In the genomic region with DNA sequence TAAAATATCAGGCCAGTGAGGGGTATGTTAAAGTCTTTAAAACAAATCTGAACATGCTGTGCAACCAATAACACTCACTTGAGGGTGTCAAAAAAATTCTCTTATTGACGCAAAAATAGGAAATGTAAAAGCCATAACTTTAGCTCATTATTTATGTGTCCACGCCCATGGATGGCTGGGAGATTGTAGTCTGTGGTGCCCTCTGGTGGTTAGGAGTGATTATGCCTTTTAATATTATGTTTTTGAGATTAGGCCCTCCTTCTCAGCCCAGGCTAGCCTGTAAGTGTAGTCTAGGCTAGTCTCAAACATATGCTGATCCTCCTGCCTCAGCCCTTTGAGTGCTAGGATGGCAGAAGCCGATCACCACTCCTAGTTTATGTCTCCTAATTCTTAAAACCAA, we compare ENCODE assay signal across 10 mouse cellular contexts.
DNase-seq lines count a peak whose midpoint lies in the region; ATAC-seq and TF ChIP-seq lines count a peak whose summit lies in the region.
"Had no signal": no experiment of that assay in that cellular context is flagged by ENCODE, and none has a peak within 500 bp of the region (broad histone marks: within the 10 kb centered on the region; RNA-seq: fewer than 3 reads in every experiment).

No protein-coding gene starts in this region.

- in situ Hi-C loops in ES-E14 (cut with MboI; ENCODE audit: low sequenced_read_pairs in 2 of 2, unreplicated experiment in 2 of 2), result no loop called here

- peak; percentile 25 for DNase-seq in kidney, adult 9 months
- no peak for DNase-seq in kidney, postnatal 4 days
- DNase-seq in B cell, adult 2 months, result peak; percentile 40 to 50
- peak; percentile 26 for DNase-seq in ES-E14 (ENCODE audit: low read depth, low spot score)
- peak; percentile 22 for DNase-seq in limb, embryonic 11.5 days (ENCODE audit: low spot score)
- no peak for DNase-seq in urinary bladder, postnatal 14 days (ENCODE audit: low spot score)
- DNase-seq: cerebellum, adult 9-11 months; liver, embryonic 13.5 days had no signal

- H3K4me3 ChIP-seq in ES-E14 (ENCODE audit: insufficient read depth in 1 of 2, low read depth in 1 of 2, low read length in 2 of 2, poor library complexity in 1 of 2, severe bottlenecking in 1 of 2), result no peak overlapping the region
- H3K4me3 ChIP-seq in limb, embryonic 11.5 days (ENCODE audit: low read depth, low read length), result no peak overlapping the region
- no peak overlapping the region for H3K4me3 ChIP-seq in forebrain, embryonic 15.5 days
- H3K4me3 ChIP-seq: liver, embryonic 13.5 days; neural tube, embryonic 13.5 days had no signal

- no peak overlapping the region for H3K9ac ChIP-seq in ES-E14 (ENCODE audit: insufficient read depth, low read depth, low read length, poor library complexity, severe bottlenecking)
- no peak overlapping the region for H3K9ac ChIP-seq in limb, embryonic 11.5 days (ENCODE audit: low read length)
- H3K9ac ChIP-seq in forebrain, embryonic 15.5 days (replicated peaks), result no peak overlapping the region
- H3K9ac ChIP-seq: liver, embryonic 13.5 days; neural tube, embryonic 13.5 days had no signal

- H3K36me3 ChIP-seq in ES-E14 (ENCODE audit: control insufficient read depth, insufficient read depth, low read length, poor library complexity, severe bottlenecking), result no peaks in the 10 kb centered on the region
- H3K36me3 ChIP-seq in limb, embryonic 11.5 days (ENCODE audit: control insufficient read depth, insufficient read depth, low read length), result no peaks in the 10 kb centered on the region
- no peaks in the 10 kb centered on the region for H3K36me3 ChIP-seq in forebrain, embryonic 15.5 days
- H3K36me3 ChIP-seq: liver, embryonic 13.5 days; neural tube, embryonic 13.5 days had no signal

- ATAC-seq in limb, embryonic 11.5 days (ENCODE audit: insufficient number of reproducible peaks, low FRiP score, low TSS enrichment, low read depth), result no peak
- ATAC-seq in forebrain, embryonic 15.5 days (replicated peaks), result no peak

- no peak overlapping the region for H3K4me2 ChIP-seq in limb, embryonic 11.5 days (ENCODE audit: low read depth, severe bottlenecking)
- no peak overlapping the region for H3K4me2 ChIP-seq in forebrain, embryonic 15.5 days (replicated peaks)
- H3K4me2 ChIP-seq: liver, embryonic 13.5 days; neural tube, embryonic 13.5 days had no signal

- no peak overlapping the region for H3K27ac ChIP-seq in ES-E14 (ENCODE audit: insufficient read depth, low read depth, low read length, poor library complexity, severe bottlenecking)
- no peak overlapping the region for H3K27ac ChIP-seq in limb, embryonic 11.5 days (replicated peaks; ENCODE audit: low read depth, low read length)
- no peak overlapping the region for H3K27ac ChIP-seq in forebrain, embryonic 15.5 days (replicated peaks)
- H3K27ac ChIP-seq: liver, embryonic 13.5 days; neural tube, embryonic 13.5 days had no signal

- H3K9me3 ChIP-seq in ES-E14 (ENCODE audit: control insufficient read depth, insufficient read depth, low read depth, low read length), result no peaks in the 10 kb centered on the region
- H3K9me3 ChIP-seq in limb, embryonic 11.5 days (ENCODE audit: control insufficient read depth, low read length), result no peaks in the 10 kb centered on the region
- no peaks in the 10 kb centered on the region for H3K9me3 ChIP-seq in forebrain, embryonic 15.5 days
- H3K9me3 ChIP-seq: liver, embryonic 13.5 days; neural tube, embryonic 13.5 days had no signal

- 85% methylated on average over 3 of the region's 3 CpGs for WGBS in limb, embryonic 11.5 days
- 85% methylated on average over 3 of the region's 3 CpGs for WGBS in forebrain, embryonic 15.5 days

- no peaks in the 10 kb centered on the region for H3K27me3 ChIP-seq in limb, embryonic 11.5 days (ENCODE audit: control insufficient read depth, insufficient read depth, low read length)
- H3K27me3 ChIP-seq in forebrain, embryonic 15.5 days, result no peaks in the 10 kb centered on the region
- H3K27me3 ChIP-seq: liver, embryonic 13.5 days; neural tube, embryonic 13.5 days had no signal

- H3K4me1 ChIP-seq in ES-E14 (ENCODE audit: control insufficient read depth in 2 of 2, insufficient read depth in 2 of 2, low read length in 2 of 2, poor library complexity in 1 of 2), result no peaks in the 10 kb centered on the region
- peaks cover 10% of the 10 kb centered on the region; the same call in 1 of the 2 replicates for H3K4me1 ChIP-seq in limb, embryonic 11.5 days (ENCODE audit: control insufficient read depth, insufficient read depth, low read length)
- H3K4me1 ChIP-seq in forebrain, embryonic 15.5 days, result peaks cover 8% of the 10 kb centered on the region; the same call in 1 of the 2 replicates
- H3K4me1 ChIP-seq: liver, embryonic 13.5 days had no signal

TF ChIP-seq in ES-E14, 5 proteins besides CTCF, POLR2A, EP300 and RAD21:
- TF ChIP-seq ZC3H11A (IDR thresholded peaks at IDR 0.05; ENCODE audit: borderline replicate concordance, low read depth, low read length) (peak; percentile 44; the same call in 1 of the 2 replicates), MAFK (IDR thresholded peaks at IDR 0.05; ENCODE audit: insufficient read depth, low read depth, low read length) (no peak)

Comparison
In these comparisons a context has a peak if more than half of its experiments do, and no peak if none do; other contexts are left out.
1. DNase-seq: peak in kidney, adult 9 months (single experiment), B cell, adult 2 months (2 of 2), ES-E14 (single experiment) and limb, embryonic 11.5 days (single experiment); none in kidney, postnatal 4 days (0 of 2) and urinary bladder, postnatal 14 days (single experiment).